Mouse (Mus musculus) limb, embryonic 10.5 days (tissue): ENCODE measurements around the gene Mdfi. TPM values are rescaled to one million over a fixed set of nuclear protein-coding genes. Genes with fewer than 3 reads are reported as not detected.

Experiments used
- DNase-seq: peaks from one replicate; pipeline ENCODE4 v3.0.0-alpha.2; 2017; ENCODE audit warnings: low spot score
- H3K27ac ChIP-seq: fragments of 300-500 bp; sonication (generic); 2 replicates; pipeline ENCODE4 v1.5.1; 2016; ENCODE audit warnings: mild to moderate bottlenecking
- H3K27me3 ChIP-seq: fragments of 300-500 bp; sonication (generic); 2 replicates; pipeline ENCODE4 v1.6.1; 2016; ENCODE audit warnings: low read depth, mild to moderate bottlenecking; ENCODE audit not compliant: poor library complexity, severe bottlenecking
- H3K36me3 ChIP-seq: fragments of 300-500 bp; sonication (generic); 2 replicates; pipeline ENCODE4 v1.6.1; 2016; ENCODE audit warnings: mild to moderate bottlenecking, moderate library complexity
- H3K4me1 ChIP-seq: fragments of 300-500 bp; sonication (generic); 2 replicates; pipeline ENCODE4 v1.6.1; 2016
- H3K4me3 ChIP-seq: fragments of 300-500 bp; sonication (generic); 2 replicates; pipeline ENCODE4 v1.5.1; 2016; ENCODE audit warnings: mild to moderate bottlenecking, moderate library complexity
- H3K9me3 ChIP-seq: fragments of 300-500 bp; sonication (generic); replicated peaks from 2 replicates; pipeline ENCODE4 v1.6.1; 2016; ENCODE audit warnings: mild to moderate bottlenecking
- WGBS: fragments of 180-500 bp; shearing (Covaris S2); methylation state at CpG from one replicate; pipeline ENCODE4 v1.1.7; 2016; 5-methylcytosine and 5-hydroxymethylcytosine counted together
- polyA plus RNA-seq: library from polyadenylated mRNA; unstranded; fragments of >200 nt; fragmentation: Nextera tagmentation; extraction: Ambion mirVana; gene quantifications from 2 replicates; pipeline ENCODE4 v1.2.1, GENCODE M21; 2016

Gene Mdfi
- polyA plus RNA-seq, 1 experiment from 2014 or later: 21.6 TPM

DNA sequence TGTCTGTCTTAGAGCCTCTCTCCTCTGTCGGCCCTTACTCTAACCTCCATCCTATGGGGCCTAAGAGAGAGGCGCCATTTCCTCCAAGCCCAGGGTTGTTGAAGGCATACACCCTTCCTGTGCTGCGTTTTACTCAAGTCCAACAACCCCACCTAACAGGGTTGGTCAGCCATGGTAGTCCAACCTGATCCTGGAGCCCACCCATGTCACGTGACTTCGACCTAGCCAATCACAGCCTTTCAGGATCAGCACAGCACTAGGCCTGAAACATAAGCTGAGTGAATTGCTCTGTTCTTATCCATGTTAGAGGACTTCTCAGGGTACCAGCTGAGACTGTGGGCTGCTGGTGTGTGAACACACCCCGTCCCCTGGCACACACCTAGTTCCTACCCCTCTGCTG, 22.3 kb downstream of the Mdfi start:
- Histone ChIP-seq H3K4me3 (no peak overlapping the region), H3K27me3 (peaks cover 48% of the 10 kb centered on the region), H3K27ac (peak overlapping the region; percentile 61; the same call in 1 of the 2 replicates), H3K36me3 (peaks cover 20% of the 10 kb centered on the region), H3K4me1 (peaks cover 58% of the 10 kb centered on the region), H3K9me3 (no peaks in the 10 kb centered on the region)
- DNase-seq: no peak
- WGBS: 83% methylated on average over 6 of the region's 6 CpGs

DNA sequence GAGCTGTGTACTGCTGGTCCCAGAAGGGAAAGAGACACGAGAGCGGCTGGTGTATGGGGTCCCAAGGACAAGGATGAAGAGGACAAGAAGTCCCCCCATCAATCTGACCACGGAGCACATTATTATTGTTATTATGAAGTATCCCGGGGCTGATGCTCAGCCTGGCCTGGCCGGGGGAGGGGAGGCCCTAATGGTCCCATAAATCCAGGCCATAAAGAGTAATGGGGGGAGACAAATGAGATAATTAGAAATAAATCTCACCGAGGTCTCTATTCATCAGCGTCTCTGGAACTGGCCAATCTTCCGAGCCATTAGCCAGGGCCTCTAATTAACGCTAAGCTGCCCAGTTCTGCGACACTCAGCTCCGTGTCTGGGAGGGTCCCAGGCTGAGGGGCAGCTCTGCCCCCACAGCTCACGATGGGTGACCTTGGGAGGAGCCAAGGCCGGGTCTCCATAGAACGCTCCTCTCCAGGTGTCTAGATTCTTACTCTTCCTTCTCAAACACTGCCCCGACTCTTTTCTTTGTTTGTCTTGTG, 23.2 kb downstream of the Mdfi start:
- Histone ChIP-seq H3K36me3 (peaks cover 15% of the 10 kb centered on the region), H3K27ac (peak overlapping the region; percentile 61), H3K9me3 (no peaks in the 10 kb centered on the region), H3K4me3 (no peak overlapping the region), H3K27me3 (peaks cover 54% of the 10 kb centered on the region), H3K4me1 (peaks cover 58% of the 10 kb centered on the region)
- 34% methylated on average over 15 of the region's 15 CpGs for WGBS
- DNase-seq: no peak

DNA sequence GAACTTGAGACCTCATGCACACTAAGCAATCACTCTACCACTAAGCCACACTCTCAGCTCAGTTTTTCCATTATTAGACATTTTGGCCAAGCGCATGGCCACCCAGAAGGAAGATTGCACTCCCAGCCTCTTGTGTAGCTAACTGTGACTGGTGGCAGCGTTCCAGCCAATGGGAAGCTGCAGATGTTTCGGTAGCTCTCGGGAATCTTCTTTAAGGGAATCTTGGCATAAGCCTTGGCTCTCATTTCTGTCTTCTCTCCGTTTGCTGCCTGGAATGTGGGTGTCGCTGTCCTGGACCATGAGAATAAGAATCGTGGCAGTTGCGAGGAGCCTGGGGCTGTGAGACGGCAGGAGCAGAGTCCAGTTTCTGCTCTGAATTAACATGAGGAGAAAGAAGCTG, 28.3 kb downstream of the Mdfi start:
- no peak for DNase-seq
- Histone ChIP-seq H3K27me3 (peaks cover 54% of the 10 kb centered on the region), H3K4me3 (no peak overlapping the region), H3K27ac (no peak overlapping the region), H3K36me3 (no peaks in the 10 kb centered on the region), H3K9me3 (no peaks in the 10 kb centered on the region), H3K4me1 (peaks cover 40% of the 10 kb centered on the region)
- WGBS: 74% methylated on average over 9 of the region's 9 CpGs

DNA sequence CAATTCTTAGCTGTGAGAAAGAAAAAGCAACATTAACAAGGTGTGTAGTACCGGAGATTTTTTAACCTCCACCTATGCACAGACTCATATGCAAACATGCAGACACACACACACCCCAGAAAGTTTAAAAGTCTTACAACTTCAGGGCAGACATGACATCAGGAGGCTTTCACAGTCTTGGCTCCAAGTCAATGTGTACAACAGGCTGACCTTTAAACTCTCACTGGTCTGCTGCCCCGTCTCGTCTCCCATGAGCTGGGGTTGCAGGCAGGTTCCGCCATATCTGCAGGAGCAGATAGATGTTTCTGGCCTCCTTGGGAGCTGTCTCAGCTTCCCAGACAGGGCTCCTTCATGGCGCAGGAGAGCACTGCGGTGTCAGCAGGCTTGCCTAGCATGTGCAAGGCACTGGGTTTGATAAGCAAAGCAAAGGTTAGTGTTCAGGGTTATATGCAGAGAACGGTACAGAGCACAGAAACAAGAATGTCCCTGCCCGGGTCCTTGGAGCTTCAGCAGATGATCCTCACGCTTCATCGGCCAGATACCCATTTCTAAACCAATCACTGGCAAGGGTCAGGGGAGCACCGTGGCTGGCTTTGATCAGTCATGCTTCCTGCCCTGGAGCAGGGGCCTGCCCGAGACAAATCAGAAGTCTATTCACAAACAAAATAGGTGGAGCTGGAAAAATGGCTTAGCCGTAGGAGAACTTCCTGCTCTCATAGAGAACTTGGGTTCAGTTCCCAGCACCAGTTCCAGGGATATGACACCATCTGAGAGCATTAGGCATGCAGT, 29.2 kb downstream of the Mdfi start:
- H3K4me3 ChIP-seq: no peak overlapping the region
- peaks cover 52% of the 10 kb centered on the region for H3K27me3 ChIP-seq
- 56% methylated on average over 13 of the region's 13 CpGs for WGBS
- peaks cover 36% of the 10 kb centered on the region for H3K4me1 ChIP-seq
- DNase-seq: no peak
- 0 out of 2 replicates have a peak overlapping the region, but pooled peaks have one; percentile 11 for H3K27ac ChIP-seq
- H3K9me3 ChIP-seq: no peaks in the 10 kb centered on the region
- H3K36me3 ChIP-seq: no peaks in the 10 kb centered on the region

DNA sequence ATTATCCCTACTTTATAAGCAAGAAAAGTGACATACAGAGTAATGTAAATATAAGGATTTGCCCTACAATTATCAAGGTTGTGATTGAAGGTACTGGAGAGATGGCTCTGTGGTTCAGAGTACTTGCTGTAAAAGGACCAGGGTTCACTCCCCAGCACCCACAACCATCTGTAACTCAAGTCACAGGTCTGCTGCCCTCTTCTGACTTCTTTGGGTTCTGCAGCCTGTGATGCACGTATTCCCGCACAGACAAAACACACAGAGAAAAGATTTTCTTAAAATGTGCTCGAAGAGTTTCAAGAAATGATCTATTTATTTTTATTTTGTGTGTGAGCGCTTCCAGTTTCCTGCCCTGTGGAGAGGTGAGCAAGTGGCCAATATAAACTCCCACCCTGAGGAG, 30.8 kb downstream of the Mdfi start:
- Histone ChIP-seq H3K4me3 (no peak overlapping the region), H3K9me3 (no peaks in the 10 kb centered on the region), H3K27me3 (peaks cover 37% of the 10 kb centered on the region), H3K4me1 (peaks cover 42% of the 10 kb centered on the region), H3K27ac (no peak overlapping the region), H3K36me3 (no peaks in the 10 kb centered on the region)
- 93% methylated on average over 4 of the region's 4 CpGs for WGBS
- no peak for DNase-seq

DNA sequence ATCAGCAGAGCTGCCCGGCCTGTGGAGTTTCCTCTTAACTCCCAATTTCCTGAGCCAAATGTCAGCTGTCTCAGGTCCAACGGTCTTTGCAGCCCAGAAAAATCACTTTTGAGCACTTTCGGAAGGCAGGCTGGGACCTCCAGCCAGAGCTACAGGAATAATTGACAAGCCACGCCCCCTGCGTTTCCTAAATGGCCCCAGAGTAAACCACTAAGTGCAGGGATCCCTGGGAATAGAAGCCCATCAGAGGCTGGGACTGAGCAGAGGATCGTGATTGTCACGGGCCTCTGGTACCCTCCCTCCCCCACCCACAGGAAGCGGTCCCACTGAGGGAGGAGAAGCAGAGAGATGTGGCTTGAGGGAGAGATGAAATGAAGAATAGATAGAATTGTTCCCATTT, 31.7 kb downstream of the Mdfi start:
- Histone ChIP-seq H3K4me3 (peak overlapping the region; percentile 6; the same call in 1 of the 2 replicates), H3K9me3 (no peaks in the 10 kb centered on the region), H3K27ac (peak overlapping the region; percentile 37; the same call in 1 of the 2 replicates), H3K4me1 (peaks cover 44% of the 10 kb centered on the region), H3K27me3 (peaks cover 29% of the 10 kb centered on the region), H3K36me3 (no peaks in the 10 kb centered on the region)
- WGBS: 9% methylated on average over 8 of the region's 8 CpGs
- DNase-seq: no peak

DNA sequence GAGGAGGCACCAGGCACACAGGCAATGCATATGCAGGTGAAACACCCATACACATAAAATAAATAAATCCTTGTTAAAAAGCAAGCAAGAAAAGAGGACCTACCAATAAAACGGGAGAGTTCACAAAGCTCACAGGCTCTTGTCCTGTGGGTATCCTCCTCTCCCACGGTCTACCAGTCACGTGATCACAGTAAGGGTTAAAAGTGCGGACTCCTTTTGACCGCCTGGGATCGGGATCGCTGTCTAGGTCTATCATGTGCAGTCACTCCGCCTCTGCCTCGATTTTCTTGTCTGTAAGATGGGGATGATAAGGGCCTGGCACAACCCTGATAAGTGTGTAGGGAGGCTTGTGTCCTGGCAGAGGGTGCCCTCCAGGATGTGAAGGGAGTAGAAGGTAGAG, 37.1 kb downstream of the Mdfi start:
- 81% methylated on average over 9 of the region's 9 CpGs for WGBS
- Histone ChIP-seq H3K27ac (peak overlapping the region; percentile 25; the same call in 1 of the 2 replicates), H3K9me3 (no peaks in the 10 kb centered on the region), H3K4me3 (no peak overlapping the region), H3K4me1 (peaks cover 66% of the 10 kb centered on the region), H3K27me3 (peaks cover 11% of the 10 kb centered on the region; the same call in 1 of the 2 replicates), H3K36me3 (no peaks in the 10 kb centered on the region)
- no peak for DNase-seq

DNA sequence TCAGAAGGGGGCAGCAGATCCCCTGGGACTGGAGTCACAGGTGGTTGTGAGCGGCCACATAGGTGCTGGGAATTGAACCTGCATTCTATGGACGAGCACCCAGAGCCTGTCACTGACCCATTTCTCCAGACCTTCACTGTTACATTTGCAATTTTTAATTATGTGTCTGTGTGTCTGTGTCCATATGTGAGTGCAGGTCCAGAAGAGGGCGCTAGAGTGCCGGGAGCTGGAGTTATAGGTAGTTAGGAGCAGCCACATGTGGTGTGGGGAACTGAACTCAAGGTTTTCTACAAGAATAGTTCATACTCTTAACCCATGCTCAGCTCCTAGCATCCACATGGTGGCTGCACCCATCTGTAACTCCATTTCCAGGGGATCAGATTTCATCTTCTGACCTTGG, 37.5 kb downstream of the Mdfi start:
- 67% methylated on average over 4 of the region's 4 CpGs for whole genome bisulfite sequencing
- peaks cover 66% of the 10 kb centered on the region for H3K4me1 ChIP-seq

DNA sequence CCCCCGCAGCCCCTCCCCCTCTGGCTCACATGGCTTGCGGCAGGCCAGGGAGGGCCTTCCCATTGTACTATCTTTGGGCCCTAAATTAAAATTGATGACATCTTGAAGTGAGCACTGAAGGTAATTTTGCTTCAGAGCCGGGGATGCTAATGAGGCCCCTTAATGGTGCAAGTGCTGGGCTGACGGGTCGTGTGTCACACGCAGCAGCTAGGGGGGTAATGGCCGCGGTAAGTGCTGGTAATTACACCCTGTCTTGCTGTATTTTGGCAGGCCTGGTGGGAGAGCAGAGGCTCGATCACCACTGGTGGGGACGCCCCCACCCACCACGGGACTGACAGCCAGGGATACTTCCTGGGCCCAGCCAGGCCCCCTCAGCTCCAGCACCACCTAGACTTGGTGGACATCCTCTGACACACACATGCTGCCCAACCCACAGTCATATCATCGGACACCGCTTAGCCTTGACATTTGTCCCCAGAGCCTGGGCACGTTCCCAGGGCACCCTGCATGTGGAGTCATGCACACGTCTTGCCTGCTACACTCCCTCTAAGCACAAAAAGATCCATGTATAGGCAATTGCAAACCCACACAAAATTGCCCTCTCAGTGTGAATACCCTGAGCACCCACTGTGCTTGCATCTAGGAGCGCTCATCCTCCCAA, 38.2 kb downstream of the Mdfi start:
- Histone ChIP-seq H3K9me3 (no peaks in the 10 kb centered on the region), H3K27me3 (peaks cover 14% of the 10 kb centered on the region), H3K4me3 (no peak overlapping the region), H3K27ac (peak overlapping the region; percentile 54; the same call in 1 of the 2 replicates), H3K4me1 (peaks cover 68% of the 10 kb centered on the region), H3K36me3 (no peaks in the 10 kb centered on the region)
- no peak for DNase-seq
- 31% methylated on average over 16 of the region's 16 CpGs for WGBS

More for the DNA sequence above, 37.5 kb downstream of the Mdfi start:
- H3K4me3 ChIP-seq: no peak overlapping the region
- H3K9me3 ChIP-seq: no peaks in the 10 kb centered on the region
- H3K36me3 ChIP-seq: no peaks in the 10 kb centered on the region
- DNase-seq: no peak
- H3K27me3 ChIP-seq: peaks cover 13% of the 10 kb centered on the region
- H3K27ac ChIP-seq: no peak overlapping the region

DNA sequence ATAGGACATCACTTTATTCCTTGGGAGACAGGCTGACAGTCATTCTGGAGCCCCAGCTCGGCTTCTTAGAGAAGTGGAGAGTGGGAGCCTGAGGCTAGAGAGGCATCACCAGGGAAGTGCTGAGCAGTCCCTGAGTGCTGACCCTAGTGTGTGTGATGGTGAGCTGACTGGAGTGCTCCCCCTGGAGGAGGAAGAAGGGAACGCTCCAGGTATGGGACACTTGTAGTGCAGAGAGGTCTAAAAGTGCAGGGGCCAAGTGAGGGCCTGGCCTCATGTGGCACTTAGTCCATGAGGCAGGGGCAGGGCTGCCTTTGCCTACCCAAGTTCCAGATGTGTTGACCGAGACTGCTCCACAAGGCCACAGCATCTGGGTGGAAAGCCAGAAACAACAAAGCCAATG, 39.0 kb downstream of the Mdfi start:
- Histone ChIP-seq H3K4me3 (no peak overlapping the region), H3K36me3 (no peaks in the 10 kb centered on the region), H3K27me3 (peaks cover 18% of the 10 kb centered on the region), H3K9me3 (no peaks in the 10 kb centered on the region), H3K27ac (0 out of 2 replicates have a peak overlapping the region, but pooled peaks have one; percentile 54), H3K4me1 (peaks cover 69% of the 10 kb centered on the region)
- WGBS: 34% methylated on average over 3 of the region's 3 CpGs
- peak; percentile 74 for DNase-seq

DNA sequence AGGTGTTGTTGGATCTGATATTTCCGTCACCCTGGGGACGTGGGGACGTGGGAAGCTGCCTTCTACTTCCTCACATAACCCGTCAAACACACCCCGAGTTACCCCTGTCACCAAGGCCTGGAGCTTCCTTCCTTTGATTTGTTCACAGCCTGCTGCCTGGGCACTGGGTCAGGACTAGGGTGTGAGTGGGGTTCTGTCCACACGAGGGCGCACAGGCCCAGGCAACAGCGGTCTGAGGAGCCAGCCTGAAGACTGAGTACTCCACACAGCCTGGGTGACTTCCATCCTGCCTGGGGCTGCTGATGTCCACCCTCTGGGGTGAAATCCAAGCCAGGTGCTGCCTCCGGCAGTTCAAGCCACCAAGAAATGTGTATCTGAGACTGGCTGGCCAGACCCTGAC, 41.1 kb downstream of the Mdfi start:
- H3K9me3 ChIP-seq: no peaks in the 10 kb centered on the region
- peak; percentile 94 for DNase-seq
- no peak overlapping the region for H3K4me3 ChIP-seq
- H3K27ac ChIP-seq: 0 out of 2 replicates have a peak overlapping the region, but pooled peaks have one; percentile 11
- H3K27me3 ChIP-seq: peaks cover 31% of the 10 kb centered on the region
- 11% methylated on average over 9 of the region's 9 CpGs for WGBS
- peaks cover 72% of the 10 kb centered on the region for H3K4me1 ChIP-seq
- no peaks in the 10 kb centered on the region for H3K36me3 ChIP-seq

DNA sequence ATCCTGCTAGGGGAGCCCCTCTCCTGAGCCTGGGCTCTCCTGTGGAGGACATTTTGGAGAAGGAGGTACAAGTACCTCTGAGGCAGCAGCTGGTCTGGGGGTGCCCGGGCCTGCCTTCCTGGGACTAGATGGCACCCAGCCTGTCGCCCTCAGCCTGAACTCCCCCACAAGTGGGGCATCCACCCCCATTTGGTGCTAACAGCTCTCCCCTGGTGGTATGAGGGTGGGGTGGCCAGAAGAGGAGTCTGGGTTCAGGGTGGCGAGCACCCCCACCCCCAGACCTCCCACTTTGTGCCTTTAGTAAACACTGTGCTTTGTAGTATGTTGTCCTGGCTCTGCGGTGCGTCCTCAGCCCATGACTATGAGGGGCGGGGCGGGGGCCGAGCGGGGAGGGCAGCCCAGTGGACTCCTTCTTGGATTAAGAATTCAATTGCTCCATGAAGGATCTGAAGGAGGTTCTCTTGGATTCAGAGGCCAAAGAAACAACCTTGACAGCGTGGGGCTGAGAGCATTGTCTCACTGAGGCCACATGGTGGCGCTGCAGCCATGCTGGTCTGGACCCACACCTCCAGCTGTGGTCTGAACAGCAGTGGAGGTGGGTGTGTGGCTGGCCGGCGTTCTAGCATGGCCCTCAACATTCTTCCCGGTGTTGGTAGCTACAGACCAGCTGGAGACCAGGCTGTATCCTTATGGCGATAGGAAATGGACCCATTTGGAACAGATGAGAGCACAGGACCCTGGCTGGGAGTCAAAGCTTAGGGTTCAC, 42.2 kb downstream of the Mdfi start:
- no peaks in the 10 kb centered on the region for H3K36me3 ChIP-seq
- no peaks in the 10 kb centered on the region for H3K9me3 ChIP-seq
- peak; percentile 92 for DNase-seq
- H3K27me3 ChIP-seq: peaks cover 38% of the 10 kb centered on the region
- peaks cover 76% of the 10 kb centered on the region for H3K4me1 ChIP-seq
- H3K27ac ChIP-seq: peak overlapping the region; percentile 66
- no peak overlapping the region for H3K4me3 ChIP-seq
- WGBS: 21% methylated on average over 15 of the region's 15 CpGs
